Mouse (Mus musculus) lung, postnatal 0 days (tissue): Measurements from ENCODE around the gene Rad50.

Experiments used
- CTCF ChIP-seq: IDR thresholded peaks from 2 replicates; pipeline ENCODE4 v1.5.1; 2016; ENCODE audit warnings: antibody characterized with exemption, mild to moderate bottlenecking
- EP300 ChIP-seq: IDR thresholded peaks from 2 replicates; pipeline ENCODE4 v1.6.1; 2016; ENCODE audit warnings: antibody characterized with exemption, mild to moderate bottlenecking, control low read depth

DNA sequence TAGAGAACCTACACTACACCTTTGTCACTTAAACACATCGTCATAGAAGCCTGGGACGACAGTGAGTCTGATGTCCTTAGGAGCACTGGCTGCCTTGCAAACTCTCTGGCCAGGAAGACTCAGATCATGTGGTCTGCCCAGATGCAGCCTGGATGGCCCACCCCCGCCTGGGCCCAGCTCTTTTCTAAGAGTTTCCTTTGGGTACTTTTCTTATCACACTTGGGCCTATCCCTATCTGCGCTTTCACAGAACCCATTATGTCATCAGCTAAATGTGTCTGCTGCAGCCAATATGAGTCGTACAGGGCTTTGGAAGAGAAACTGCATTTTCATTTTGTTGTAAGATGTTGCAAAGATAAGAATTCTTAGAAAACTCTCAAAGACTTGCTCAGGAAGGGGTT lies 52.1 kb downstream of the Rad50 start:
- TF ChIP-seq EP300 (no peak), CTCF (no peak)
